Mouse (Mus musculus) kidney, postnatal 36 days (tissue): ENCODE data around the gene Smc3.
A peak's percentile ranks its signal among the peaks of the same experiment; 100 is the strongest.
"Not testable (repeated sequence)": the region's sequence is repeated elsewhere in the genome, so short reads cannot be mapped to it uniquely, and the experiment has no call there.

Experiments used
- DNase-seq, 2 experiments: peaks; one replicate each; pipeline ENCODE4 v3.0.0; 2021 to 2022; ENCODE audit warnings: mixed read lengths in 2 of 2

Smc3 gene

GRCm38 (mm10) chr19:53656443-53656842 is 56.2 kb downstream of the Smc3 start:
- not testable (repeated sequence) for DNase-seq

GRCm38 (mm10) chr19:53657437-53657836 is 57.2 kb downstream of the Smc3 start:
- no peak for DNase-seq

GRCm38 (mm10) chr19:53660722-53661420 is 60.7 kb downstream of the Smc3 start:
- DNase-seq: no peak

GRCm38 (mm10) chr19:53661938-53662722 is 61.9 kb downstream of the Smc3 start:
- DNase-seq: no peak

- DNase-seq: no peak
These were observed 64.6 kb downstream of the Smc3 start for GRCm38 (mm10) chr19:53664831-53665230.

GRCm38 (mm10) chr19:53665391-53665790 is 65.2 kb downstream of the Smc3 start:
- no peak for DNase-seq

- no peak for DNase-seq
These were observed 66.5 kb downstream of the Smc3 start for GRCm38 (mm10) chr19:53666708-53667107.

GRCm38 (mm10) chr19:53668821-53669220 is 68.6 kb downstream of the Smc3 start:
- DNase-seq: no peak

GRCm38 (mm10) chr19:53670625-53671141 is 70.5 kb downstream of the Smc3 start:
- DNase-seq: no peak

GRCm38 (mm10) chr19:53671432-53671831 is 71.2 kb downstream of the Smc3 start:
- no peak for DNase-seq

GRCm38 (mm10) chr19:53674131-53674925 is 74.1 kb downstream of the Smc3 start:
- DNase-seq: no peak

- DNase-seq: peak in 1 of 2 experiments; percentile 10
These were observed 76.0 kb downstream of the Smc3 start for GRCm38 (mm10) chr19:53676228-53676627.

GRCm38 (mm10) chr19:53676718-53677634 is 76.8 kb downstream of the Smc3 start, which contains the start of gene Rbm20:
TSS of gene Rbm20 (plus strand) at chr19:53677306.
- peak; percentile 54 to 77 for DNase-seq

- no peak for DNase-seq
These were observed 79.0 kb downstream of the Smc3 start for GRCm38 (mm10) chr19:53679194-53679593.

- DNase-seq: no peak
These were observed 79.8 kb downstream of the Smc3 start for GRCm38 (mm10) chr19:53679981-53680380.

- DNase-seq: no peak
These were observed 82.2 kb downstream of the Smc3 start for GRCm38 (mm10) chr19:53682427-53682826.

- no peak for DNase-seq
These were observed 87.4 kb downstream of the Smc3 start for GRCm38 (mm10) chr19:53687592-53687991.

- DNase-seq: no peak
These were observed 90.6 kb downstream of the Smc3 start for GRCm38 (mm10) chr19:53690816-53691215.

- no peak for DNase-seq
These were observed 93.8 kb downstream of the Smc3 start for GRCm38 (mm10) chr19:53694020-53694419.
